Mouse (Mus musculus): ENCODE measurements around the gene Tbx19.

GRCm38 (mm10) chr1:165174059-165174616 is 13.6 kb upstream of the Tbx19 start:
- TF ChIP-seq CTCF (IDR thresholded peaks at IDR 0.05; ENCODE audit: borderline replicate concordance, extremely low read depth, insufficient read depth, insufficient read length) (no peak), POLR2A (IDR thresholded peaks at IDR 0.05; ENCODE audit: borderline replicate concordance, extremely low read depth, insufficient read depth, insufficient read length, poor library complexity, severe bottlenecking) (no peak)

Data from brain, embryonic 14.5 days (tissue).